Mouse (Mus musculus): ENCODE results near the gene Dok4.
A peak's percentile ranks its signal among the peaks of the same experiment; 100 is the strongest.
"Not testable (repeated sequence)": the region's sequence is repeated elsewhere in the genome, so short reads cannot be mapped to it uniquely, and the experiment has no call there.

The Dok4 gene

DNA sequence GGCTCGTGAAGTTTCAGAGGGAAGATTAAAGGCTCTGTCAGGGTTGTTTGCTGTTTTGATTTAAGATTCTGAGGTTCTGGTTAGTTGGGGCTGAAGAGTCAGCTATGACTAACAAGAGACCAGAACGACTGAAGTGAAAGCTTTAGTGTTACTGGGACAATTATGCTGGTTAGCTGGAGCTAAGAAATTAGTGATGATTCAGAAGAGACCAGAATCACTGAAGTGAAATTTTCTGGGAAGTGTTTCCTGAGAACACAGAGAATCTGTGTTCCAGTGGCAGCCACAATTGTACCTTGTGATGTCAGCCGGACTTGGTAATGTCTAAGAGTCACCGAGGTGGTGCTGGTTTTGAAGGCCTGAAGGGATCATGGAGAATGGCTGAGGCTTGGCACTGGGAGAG lies 4.6 kb upstream of the Dok4 start:
- no peak for DNase-seq (ENCODE audit: low spot score in 2 of 2)

DNA sequence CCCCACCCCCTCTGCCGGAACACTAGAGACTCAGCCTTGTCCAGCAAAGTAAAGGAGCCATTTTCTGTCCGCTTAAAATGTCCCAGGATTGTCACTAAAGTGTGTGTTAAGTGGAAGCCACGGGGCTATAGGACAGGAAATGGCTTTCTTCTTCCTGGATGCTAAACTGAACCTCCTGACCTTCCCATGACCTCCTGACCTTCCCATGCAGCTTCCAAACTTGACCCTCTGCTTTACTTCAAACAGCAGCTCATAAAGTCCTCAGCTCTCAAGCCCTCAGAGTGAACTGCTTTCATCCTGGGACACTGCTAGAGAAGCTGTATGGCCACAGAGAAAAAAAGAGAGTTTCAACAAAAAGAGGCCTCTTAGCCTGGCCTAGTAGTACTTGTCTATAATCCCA lies 690 bp upstream of the Dok4 start:
- no peak for DNase-seq (ENCODE audit: low spot score in 2 of 2)

DNA sequence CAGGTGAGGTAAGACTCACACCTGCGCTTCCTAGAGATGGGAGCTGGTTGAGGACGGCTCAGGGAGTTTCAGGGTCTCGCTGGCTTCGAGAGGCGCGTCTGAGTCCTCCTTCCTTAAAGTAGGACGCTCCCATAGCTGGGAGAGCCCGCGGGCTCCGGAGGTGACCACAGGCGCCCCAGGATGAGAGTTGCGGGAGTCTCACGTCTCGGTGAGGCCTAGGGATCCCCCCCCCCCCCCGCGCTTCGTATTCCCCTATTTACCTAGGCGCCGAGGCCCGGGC lies 319 bp downstream of the Dok4 start:
- DNase-seq (ENCODE audit: low spot score in 2 of 2): no peak

DNA sequence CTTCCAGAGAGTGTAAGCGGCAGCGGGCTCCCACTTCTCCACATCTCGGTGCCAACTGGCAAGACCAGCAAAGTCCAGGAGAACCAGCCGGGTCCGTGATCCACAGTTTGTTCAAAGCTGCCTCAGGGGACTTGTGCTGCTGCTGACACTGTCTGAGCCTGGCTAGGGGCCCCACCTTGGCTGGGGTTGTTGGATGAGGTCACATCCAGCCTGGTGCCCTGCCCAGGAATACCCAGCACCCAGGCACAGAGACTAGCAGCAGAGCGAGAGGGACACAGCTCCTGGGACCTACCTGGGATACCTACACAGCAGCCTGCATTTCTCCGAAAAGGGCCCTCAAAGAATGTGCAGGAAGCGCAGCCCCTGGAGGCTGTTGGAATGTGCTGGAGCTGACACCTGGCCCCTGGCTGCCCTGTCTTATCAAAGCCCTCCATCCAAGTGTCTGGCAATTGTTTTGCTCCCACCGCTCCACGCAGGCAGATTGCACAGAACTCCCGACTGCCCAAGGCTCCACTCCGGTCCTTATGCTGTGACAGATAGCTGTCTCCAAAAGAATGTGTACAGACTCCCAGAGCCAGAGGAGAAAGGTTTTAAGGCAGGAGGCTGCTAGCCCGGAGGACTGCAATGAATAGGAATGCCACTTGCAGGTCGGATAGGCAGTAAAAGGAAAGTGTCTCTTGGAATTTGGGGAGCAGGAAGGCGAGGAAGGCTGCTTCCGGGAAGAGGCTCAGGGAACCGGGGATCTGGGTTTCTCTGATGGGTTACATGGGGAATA lies 847 bp downstream of the Dok4 start:
- DNase-seq (ENCODE audit: low spot score in 2 of 2): peak in 1 of 2 experiments; percentile 30

DNA sequence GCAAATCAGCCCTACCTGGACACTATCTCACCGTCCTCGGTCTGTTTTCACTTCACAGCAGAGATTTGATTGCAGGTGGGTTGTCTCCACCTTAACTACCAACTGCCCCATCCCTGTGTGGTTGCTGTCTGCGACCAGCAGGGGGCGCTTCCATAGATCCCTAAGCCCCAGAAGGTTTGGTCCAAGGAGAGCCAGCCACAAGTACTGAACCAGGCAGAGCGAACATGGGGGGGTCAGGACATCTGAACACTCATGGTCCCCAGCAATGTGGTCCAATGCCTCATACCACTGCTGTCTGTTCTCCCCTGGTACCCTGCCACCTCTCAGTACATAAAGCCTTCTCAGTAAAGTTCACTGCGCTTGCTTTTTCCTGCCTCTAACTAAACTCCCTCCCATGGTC lies 1.8 kb downstream of the Dok4 start:
- DNase-seq (ENCODE audit: low spot score in 2 of 2): peak; percentile 69

DNA sequence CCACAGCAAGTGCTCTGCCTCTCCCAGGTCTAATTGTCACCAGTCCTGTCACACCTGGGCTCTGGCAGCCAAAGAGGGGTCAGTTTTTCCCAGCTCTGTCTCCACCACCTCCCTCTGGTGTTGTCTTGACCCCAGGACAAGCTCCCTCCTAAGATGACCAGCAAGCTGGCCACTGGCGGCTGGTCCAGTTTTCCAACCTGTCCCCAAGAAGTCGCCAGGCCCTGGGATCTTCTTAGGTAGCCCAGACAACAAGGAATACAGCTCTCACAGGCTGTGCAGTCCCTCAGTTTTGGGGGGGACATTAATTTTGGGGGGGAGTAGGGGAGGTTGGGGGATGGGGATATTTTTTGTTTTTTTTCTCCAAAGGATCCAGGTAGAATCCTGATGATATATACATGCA lies 3.6 kb downstream of the Dok4 start:
- DNase-seq (ENCODE audit: low spot score in 2 of 2): no peak

DNA sequence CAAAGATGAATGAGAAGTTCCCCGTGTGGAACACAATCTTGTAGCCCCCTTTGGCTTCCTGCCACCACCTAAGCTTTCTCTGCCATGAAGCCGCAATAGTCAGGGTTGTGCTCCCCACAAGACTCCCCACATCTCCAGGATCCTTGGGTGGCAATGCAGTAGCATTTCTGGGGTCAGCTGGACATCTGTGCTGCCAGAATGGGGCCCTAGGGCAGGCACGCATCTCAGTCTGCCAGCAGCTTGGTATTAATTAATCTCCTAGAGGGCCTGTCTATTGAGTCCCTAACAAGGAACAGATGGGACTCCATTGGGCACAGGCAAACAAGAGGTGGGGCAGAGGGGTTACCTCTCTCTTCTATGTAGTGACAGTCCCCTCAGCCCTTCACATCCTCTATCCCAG lies 4.0 kb downstream of the Dok4 start:
- DNase-seq (ENCODE audit: low spot score in 2 of 2): no peak

DNA sequence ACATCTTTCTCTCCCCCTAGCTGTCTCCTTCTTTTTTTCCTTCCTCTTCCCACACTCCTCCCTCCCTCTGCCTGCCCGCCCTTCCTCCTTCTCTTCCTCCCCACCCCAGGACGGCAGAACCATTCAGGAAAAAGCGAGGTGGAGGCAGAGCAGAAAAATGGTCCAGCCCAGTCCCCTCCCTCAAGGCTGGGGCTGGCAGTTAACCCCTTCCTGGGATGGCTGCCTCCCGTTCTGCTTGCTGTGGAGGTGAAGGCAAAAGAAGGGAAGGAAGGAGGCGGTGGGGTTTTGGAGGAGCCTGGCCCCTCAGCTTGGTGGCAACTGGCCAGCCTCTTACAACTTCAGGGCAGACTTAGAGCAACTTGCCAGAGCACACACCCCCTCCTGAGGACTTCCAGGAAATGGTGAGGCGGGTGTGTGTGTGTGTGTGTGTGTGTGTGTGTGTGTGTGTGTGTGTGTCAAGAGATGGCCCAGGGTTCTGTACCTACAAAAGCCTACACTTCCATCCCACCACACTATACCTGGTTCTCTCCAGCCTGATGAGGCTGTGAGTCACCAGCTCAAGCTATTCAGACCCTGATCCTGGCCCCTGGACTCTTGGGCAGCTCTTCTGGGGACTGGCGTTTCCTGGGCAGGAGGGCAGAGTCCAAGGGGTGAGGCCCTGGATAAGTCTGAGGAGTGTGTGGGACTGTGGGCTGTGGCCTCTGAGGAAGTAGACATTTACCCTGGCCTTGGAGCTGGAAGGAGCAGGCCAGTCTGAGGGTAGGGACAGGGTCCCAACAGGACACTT lies 4.8 kb downstream of the Dok4 start:
- peak; percentile 77 to 81 for DNase-seq (ENCODE audit: low spot score in 2 of 2)

DNA sequence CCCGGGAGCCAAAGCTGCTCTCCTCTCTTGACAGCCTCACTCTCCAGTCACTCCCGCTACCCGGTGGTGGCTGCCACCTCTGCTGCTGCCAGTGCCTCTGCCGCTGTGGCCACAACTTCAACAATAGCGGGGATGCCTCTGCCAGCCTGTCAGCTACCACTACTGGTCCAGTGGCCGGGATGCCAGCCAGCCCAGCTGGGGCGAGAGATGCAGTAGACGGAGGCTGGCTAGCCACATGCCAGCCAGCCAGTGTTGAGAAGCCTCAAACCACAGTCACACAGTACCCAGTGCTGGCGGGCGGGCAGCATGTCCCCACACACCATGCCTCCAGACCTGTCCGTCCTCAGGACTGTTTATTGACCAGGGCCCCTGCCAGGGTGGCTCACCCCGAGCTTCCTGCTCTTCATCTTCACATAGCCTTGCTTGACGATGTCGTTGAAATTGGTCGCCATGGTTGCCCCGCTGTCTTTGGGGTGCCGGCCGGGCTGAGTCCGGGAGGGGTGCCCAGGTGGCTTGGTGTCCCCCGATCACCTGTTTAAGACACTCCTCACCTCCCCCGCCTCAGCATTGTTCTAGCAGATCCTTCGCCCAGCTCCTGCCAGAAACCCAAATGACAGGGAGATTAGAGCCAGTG lies 5.5 kb downstream of the Dok4 start:
- DNase-seq (ENCODE audit: low spot score in 2 of 2): no peak

DNA sequence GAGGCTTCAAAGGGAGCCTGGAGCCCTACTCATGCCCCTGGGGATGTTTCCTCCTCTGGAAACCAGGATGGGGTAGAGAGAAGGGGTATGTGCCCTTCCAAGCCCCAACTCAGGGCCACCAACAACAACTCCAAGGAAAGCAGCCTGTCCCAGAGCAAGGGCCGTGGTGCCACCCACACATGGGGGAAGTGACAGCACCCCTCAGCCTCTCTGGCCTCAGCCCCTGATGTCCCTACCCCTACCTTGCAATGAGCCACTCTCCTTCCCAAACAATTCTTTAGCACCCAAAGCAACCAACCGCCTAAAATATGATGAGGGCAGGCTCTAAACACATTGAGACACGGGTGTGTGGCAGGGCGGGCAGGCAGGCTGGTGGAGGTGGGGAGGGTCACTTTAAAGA lies 6.1 kb downstream of the Dok4 start:
- DNase-seq (ENCODE audit: low spot score in 2 of 2): no peak

DNA sequence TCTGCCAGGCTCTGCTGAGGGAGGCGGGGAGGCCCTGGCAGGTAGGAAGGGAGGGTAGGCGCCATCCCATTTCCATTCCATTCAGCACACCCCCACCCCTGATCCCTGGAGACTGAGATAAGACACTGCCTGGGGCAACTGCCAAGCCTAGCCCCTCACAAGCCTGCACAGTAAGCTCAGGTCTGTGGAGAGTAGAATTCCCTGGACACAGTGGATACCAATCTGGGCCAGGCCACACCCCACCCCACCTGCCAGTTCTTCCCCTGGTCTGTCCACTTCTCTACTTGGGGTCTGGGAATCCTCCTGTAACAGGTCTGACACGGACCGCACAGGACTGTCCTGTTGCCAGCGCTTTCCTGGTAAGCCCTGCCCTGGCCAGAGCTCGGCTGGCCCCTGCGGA lies 7.0 kb downstream of the Dok4 start:
- no peak for DNase-seq (ENCODE audit: low spot score in 2 of 2)

DNA sequence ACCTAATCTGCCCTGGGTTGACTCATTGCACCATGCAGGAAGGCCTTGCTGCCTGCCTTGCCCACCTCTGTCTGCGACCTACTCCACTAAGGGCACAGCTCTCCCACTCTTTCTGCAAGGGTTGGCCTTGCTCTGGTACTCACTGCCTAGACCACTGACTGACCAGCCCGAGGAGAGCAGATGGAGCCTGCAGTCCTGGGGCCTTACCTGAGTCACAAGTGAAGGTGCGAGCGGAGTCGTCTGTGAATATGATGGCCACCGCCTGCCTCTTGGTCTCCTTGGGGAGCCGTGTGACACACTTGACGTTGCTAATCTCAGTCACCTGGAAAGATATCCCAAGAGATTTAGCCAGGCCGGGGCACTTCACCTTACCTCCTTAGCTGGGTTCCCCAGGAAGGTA lies 9.2 kb downstream of the Dok4 start:
- no peak for DNase-seq (ENCODE audit: low spot score in 2 of 2)

DNA sequence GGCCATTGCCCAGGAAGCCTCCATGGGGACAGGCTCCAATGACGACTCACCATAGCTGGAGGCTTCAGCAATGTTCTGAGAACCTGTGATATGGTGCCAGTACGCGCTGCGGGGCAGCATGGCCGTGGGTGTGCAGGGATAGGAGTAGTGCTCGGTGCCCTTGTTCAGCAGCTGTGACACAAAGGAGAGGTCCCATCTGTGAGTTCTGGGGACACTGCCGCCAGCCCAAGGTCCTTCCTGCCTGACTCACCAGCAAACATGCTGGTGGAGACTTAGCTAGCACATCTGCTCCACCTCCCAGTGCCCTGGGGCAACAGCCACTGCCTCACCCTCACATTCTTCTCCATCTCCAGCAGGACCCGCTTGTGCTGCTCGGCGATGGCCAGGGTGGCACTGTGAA lies 10.8 kb downstream of the Dok4 start:
- DNase-seq (ENCODE audit: low spot score in 2 of 2): no peak

DNA sequence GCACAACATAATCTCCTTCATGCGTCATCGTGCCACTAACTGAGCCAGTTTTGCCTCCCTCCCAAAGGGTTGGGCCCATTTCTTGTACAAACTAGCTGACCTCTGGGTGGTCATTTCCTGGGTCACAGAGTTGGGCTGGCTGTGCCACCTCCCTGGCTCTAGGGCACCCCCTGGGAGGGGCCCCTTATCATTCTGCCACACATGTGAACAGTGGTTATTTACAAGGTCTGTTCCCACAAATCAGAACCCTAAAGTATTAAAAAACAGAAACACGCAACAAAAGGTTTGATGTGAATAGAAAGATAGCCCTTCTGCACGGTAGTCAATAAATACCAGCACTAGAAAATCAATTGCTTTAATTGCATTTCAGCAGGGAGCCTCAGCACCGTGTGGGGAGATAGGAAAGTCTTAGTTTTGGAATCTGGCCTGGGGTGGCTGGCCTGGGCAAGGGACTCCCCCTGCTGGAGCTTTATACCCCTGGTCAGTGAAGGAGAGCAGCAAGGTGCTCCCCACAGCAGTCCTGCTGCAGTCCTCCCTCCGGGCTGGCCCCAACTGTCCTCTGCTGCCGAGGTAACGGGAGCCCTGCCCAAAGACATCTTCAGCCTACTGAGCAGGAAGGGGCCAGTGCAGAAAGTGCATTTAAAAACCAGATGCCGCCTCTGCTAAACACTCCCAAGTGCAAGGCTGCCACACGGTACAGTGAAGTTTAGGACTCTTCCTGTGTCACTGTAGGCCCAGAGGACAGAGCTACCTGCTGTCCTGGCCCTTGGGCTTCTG lies 12.0 kb downstream of the Dok4 start:
- DNase-seq (ENCODE audit: low spot score in 2 of 2): no peak

DNA sequence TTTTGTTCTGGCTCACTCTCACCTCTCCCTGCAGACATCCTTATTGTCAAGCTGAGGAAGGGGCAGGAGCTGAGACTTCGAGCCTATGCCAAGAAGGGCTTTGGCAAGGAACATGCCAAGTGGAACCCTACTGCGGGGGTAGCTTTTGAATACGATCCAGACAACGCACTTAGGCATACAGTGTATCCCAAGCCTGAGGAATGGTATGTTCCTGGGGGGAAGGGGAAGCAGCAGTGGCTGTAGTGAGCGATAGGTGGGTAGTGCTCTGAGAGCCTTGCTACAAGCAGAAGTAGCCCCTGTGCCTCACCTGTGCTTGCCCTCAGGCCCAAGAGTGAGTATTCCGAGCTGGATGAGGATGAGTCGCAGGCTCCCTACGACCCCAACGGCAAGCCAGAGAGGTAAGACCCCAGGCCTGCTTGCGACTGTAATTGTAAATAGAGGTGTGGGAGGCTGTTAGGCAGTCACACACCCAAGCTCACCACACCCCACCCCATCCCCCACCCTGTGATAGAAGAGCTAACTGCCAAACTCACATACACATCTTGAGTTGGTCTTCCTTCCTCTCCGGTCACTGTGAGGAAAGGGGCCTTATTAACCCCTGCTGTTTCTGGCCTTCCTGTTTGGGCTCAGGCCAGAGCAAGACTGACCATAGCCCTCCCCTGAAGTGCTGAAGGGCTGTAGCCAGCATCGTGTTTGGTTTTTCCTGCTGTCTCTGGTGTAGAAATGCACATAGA lies 13.5 kb downstream of the Dok4 start:
- DNase-seq (ENCODE audit: low spot score in 2 of 2): no peak

DNA sequence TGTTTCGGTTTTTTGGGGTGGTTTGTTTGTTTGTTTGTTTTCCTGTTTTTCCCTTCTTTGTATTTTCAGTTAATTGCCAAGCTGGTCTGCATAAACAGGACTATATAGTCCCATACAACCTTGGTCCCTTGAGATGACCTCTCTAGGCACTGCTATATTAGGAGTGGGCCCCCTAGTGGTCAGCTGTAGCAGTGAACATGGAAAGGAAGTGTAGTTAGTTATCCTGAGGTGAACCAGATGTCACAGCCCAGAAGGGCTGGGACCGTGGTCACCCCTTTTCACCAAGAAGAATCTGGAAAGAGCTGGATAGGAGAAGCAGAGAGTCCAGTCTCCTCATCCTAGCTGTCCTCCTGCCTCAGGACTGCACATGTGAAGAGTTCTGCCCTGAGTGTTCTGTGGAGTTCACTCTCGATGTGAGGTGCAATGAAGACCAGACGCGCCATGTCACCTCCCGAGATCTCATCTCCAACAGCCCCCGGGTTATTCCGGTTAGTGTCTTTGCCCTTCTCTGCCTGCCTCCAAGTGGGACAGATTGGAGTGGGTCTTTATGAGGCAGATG lies 14.7 kb downstream of the Dok4 start:
- DNase-seq (ENCODE audit: low spot score in 2 of 2): peak in 1 of 2 experiments; percentile 62

DNA sequence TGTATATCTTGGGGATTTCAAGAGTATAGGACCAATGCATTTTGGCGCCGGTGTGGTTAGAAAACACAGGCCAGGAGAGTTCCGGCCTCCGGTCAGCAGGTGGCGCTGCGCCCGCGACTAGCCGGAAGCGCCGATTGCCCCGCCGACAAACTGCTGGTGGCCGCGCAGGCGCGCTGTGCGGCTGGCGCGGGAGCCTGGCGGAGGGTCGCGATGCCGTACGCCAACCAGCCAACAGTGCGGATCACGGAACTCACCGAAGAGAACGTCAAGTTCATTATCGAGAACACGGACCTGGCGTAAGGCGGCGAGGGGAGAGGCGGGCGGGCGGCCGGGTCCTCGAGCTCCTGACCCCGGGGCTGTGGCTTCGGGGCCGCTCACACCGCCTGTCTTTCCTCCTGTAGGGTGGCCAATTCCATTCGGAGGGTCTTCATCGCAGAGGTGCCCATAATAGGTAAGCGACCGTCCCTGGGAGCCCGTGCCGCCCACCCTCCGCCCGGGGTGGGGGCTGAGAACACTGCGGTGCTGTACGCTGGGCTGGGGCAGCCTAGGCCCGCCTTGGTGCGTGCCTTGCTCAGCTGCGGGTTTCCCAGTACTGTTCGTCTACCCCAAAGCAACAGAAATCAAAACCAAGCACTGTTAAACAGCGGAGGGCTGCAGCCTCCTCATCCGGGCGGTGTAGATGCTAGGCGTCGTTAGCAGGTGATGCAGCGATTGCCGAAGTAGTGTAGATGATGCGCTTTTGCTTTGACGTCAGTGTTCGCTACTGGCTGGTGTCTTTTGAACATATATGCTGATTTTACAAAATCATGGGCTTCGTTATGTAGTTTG lies 18.6 kb downstream of the Dok4 start, which contains the start of gene Polr2c:
Gene Polr2c, plus strand, starts transcription at position 105 of the 828 bp plus-strand sequence.
- DNase-seq (ENCODE audit: low spot score in 2 of 2): peak; percentile 80 to 88

DNA sequence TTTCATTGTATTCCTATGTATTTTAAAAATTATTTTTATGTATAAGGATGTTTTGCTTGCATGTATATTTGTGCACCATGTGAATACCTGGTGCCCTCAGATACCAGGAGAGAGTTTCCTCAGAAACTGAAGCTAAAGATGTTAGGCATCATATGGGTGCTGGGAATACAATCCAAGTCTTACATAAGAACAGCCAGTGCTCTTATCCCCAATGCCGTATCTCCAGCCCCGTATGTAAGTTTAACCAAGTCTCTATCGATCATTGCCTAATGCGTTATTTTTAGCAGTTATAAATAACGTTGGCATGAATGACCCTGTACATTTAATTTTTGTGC lies 19.2 kb downstream of the Dok4 start:
- DNase-seq (ENCODE audit: low spot score in 2 of 2): no peak

DNA sequence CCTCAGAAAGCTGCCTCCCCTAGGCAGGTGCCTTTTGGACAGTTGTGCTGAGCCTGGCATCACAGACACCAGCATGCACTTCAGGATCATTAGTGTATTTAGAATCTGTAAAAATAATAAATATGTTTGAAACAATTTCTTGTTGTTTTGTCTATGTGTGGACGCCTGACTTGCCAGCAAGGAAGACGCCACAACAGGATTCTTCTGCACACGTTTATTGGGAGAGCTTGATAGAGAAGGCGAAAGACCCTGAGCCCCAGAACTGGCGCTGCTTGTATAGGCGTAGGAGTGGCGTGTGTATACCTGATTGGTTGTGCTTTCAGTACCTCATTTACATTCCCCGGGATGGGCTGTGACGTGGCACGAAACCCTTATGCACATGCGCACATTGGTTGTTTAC lies 21.4 kb downstream of the Dok4 start:
- not testable (repeated sequence) for DNase-seq (ENCODE audit: low spot score in 2 of 2)

DNA sequence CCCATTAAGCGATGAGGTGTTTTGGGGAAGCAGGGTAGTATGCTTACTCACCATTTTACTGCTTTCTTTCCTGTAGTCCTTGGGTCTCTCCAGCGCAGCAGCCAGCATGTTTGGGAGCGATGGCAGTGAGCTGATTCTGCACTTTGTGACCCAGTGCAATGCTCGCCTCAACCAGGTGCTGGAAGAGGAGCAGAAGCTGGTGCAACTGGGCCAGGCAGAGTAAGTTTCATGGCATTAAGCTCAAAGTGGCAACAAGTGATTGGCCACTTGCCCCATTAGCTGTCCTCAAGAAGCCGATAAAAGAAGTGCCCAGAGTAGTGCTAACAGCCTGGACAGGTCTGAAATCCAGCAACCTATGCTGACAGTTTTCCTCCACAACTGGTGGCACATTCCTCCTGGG lies 26.1 kb downstream of the Dok4 start:
- DNase-seq (ENCODE audit: low spot score in 2 of 2): no peak
